Mouse (Mus musculus): ENCODE results near the gene Flt1. TPM values are rescaled to one million over a fixed set of nuclear protein-coding genes. Genes with fewer than 3 reads are reported as not detected.

Flt1 gene
- total RNA-seq, 2 experiments from 2014 or later, result 44.1 to 45.8 TPM

GRCm38 (mm10) chr5:147668637-147669344 lies 57.0 kb downstream of the Flt1 start:
- no peak for DNase-seq

GRCm38 (mm10) chr5:147665946-147666345 lies 59.9 kb downstream of the Flt1 start:
- no peak for DNase-seq

GRCm38 (mm10) chr5:147665381-147665780 lies 60.4 kb downstream of the Flt1 start:
- no peak for DNase-seq

- DNase-seq, result no peak
Measured at GRCm38 (mm10) chr5:147659909-147660308, 65.9 kb downstream of the Flt1 start.

- peak; percentile 53 for DNase-seq
Measured at GRCm38 (mm10) chr5:147657882-147658855, 67.6 kb downstream of the Flt1 start.

GRCm38 (mm10) chr5:147655761-147656160 lies 70.0 kb downstream of the Flt1 start:
- no peak for DNase-seq

- no peak for DNase-seq
Measured at GRCm38 (mm10) chr5:147651233-147651632, 74.6 kb downstream of the Flt1 start.

GRCm38 (mm10) chr5:147646351-147646929 lies 79.4 kb downstream of the Flt1 start:
- peak; percentile 26 for DNase-seq

- peak; percentile 92 for DNase-seq
Measured at GRCm38 (mm10) chr5:147645001-147645645, 80.7 kb downstream of the Flt1 start.

GRCm38 (mm10) chr5:147641452-147641851 lies 84.4 kb downstream of the Flt1 start:
- DNase-seq, result no peak

- no peak for DNase-seq
Measured at GRCm38 (mm10) chr5:147639940-147640339, 85.9 kb downstream of the Flt1 start.

GRCm38 (mm10) chr5:147636676-147637075 lies 89.1 kb downstream of the Flt1 start:
- no peak for DNase-seq

GRCm38 (mm10) chr5:147635883-147636282 lies 89.9 kb downstream of the Flt1 start:
- DNase-seq, result no peak

GRCm38 (mm10) chr5:147634016-147634415 lies 91.8 kb downstream of the Flt1 start:
- no peak for DNase-seq

- DNase-seq, result no peak
Measured at GRCm38 (mm10) chr5:147632716-147633115, 93.1 kb downstream of the Flt1 start.

GRCm38 (mm10) chr5:147630426-147631290 lies 95.2 kb downstream of the Flt1 start:
- no peak for DNase-seq

- no peak for DNase-seq
Measured at GRCm38 (mm10) chr5:147626944-147627343, 98.9 kb downstream of the Flt1 start.

- DNase-seq, result no peak
Measured at GRCm38 (mm10) chr5:147623747-147624146, 102.1 kb downstream of the Flt1 start.

GRCm38 (mm10) chr5:147620178-147620577 lies 105.6 kb downstream of the Flt1 start:
- peak; percentile 52 for DNase-seq

- DNase-seq, result no peak
Measured at GRCm38 (mm10) chr5:147618243-147618642, 107.6 kb downstream of the Flt1 start.

GRCm38 (mm10) chr5:147616450-147616849 lies 109.4 kb downstream of the Flt1 start:
- no peak for DNase-seq

GRCm38 (mm10) chr5:147614659-147615058 lies 111.2 kb downstream of the Flt1 start:
- DNase-seq, result no peak

Data from heart, postnatal 4 days (tissue).